Mouse (Mus musculus) thymus, postnatal 36 days (tissue): ENCODE data around the gene Wdr93.
"Not testable (repeated sequence)": the region's sequence is repeated elsewhere in the genome, so short reads cannot be mapped to it uniquely, and the experiment has no call there.

Experiments used
- DNase-seq, 2 experiments: peaks; one replicate each; pipeline ENCODE4 v3.0.0; 2022; ENCODE audit warnings: mixed read lengths in 2 of 2

Gene Wdr93

DNA sequence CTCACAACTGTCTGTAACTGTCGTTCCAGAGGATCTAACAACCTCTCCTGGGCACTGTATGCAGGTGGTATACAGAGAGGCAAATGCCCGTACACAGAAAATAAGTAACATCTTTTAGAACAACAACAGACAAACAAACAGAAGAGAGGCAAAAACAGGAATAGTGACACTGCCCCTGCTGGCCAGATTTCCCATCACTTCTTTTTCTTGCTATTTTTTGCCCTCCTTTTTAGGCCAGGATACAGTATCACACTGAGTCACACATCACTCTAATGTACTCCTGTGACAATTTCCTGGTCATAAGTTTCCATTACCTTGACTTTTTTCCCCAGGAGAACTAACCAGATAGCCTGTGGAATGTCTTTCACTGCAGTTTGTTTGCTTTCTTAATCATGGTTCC lies 13.4 kb downstream of the Wdr93 start:
- no peak for DNase-seq

DNA sequence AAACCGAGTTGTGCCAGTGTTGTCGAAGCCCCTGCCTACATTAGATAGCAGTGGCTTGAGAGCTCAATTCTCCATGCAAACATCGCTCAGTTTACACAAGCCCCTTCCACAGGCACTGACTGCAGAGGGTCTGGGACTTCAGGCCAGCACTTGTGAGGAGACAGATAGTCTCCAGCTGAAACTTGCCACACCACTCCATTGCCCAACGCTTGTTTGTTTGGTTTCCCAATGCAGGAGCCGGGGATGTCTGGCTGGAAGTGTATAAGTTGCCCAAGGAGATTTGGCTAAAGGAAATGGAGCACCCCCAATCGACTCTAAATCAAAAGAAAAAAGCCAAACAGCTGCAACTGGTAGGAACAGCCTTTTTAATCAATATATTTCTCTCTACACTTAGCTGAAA lies 15.2 kb downstream of the Wdr93 start:
- DNase-seq: no peak

DNA sequence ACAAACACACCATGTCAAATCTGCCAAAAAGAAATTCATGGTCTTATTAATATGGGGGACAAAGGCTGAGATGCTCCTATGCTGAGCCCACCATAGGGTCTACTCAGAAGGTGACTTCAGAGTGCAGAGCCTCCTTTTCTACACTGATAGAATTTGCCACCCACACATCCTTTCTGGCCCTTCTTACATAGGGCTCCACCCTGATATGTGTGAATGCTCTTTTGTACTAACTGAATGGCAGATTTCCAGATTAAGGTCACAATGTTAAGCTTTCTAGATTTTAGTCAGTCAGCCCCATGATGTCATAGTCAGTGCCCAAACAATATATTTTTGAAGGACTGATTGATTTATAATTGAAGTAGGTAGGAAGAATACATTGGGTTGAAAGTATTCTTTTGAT lies 16.8 kb downstream of the Wdr93 start:
- DNase-seq: no peak

DNA sequence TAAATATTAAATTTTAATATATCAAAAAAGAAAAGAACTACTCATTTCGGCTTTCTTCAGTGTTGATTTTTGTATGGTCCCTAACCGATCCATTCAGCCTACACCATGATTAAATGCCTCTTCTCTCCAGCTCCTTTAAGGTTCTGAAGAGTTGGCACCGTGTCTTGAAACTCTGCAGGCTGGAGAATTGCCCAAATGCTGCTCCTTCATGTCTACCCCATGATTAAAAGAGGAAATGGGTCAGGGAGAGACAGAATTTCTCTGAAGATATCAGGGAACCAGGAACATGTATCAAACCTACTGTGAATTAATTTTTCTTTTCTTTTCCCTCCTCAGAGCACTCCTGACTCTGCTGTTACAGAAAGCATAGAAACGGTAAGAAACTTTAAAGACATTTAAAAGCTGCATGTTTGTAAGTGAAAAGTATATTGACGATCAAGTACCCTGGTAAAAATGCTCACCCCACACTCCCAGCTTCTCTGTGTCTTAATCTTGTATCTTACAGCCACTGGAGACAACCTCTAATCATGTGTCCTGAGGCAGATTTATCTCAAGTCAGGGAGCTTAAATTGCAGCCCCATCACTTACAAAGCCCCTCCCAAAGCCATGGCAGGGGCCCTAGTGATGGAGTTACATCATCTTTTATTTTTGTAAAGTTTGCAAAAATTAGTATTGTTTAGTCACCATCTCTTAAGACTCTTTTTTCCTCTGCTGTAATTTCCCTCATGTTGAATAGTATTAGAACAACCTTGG lies 18.3 kb downstream of the Wdr93 start:
- DNase-seq: no peak

DNA sequence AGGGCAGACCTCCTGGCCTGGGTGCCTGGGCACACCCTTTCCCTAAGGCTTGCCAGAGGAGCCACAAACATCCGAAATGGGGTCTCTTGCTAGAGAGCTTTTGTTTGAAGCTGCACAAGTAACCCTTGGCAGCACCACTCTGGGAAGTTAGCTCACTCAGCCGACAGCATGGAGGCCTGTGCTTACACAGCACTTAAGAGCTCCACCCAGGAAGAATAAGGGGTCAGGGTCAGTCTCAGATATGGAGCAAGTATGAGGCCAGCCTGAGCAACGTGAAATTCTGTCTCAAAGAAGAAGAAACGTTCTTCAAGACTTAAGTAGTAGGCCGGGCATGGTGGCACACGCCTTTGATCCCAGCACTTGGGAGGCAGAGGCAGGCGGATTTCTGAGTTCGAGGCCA lies 19.1 kb downstream of the Wdr93 start:
- no peak for DNase-seq

DNA sequence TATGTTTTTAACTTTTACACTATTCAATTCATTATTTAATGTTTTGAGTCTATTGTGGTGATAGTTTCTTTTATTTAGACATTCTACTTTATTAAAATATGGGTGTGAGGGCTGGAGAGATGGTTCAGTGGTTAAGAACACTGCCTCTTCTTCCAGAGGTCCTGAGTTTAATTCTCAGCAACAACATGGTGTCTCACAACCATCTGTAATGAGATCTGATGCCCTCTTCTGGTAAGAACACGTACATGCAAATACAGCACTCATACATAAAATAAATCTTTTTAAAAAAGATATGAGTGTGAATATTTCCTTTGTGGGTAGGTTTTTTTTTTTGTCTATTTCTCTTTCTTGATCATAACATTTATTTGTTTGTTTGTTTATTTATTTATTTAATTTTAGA lies 23.0 kb downstream of the Wdr93 start:
- no peak for DNase-seq

DNA sequence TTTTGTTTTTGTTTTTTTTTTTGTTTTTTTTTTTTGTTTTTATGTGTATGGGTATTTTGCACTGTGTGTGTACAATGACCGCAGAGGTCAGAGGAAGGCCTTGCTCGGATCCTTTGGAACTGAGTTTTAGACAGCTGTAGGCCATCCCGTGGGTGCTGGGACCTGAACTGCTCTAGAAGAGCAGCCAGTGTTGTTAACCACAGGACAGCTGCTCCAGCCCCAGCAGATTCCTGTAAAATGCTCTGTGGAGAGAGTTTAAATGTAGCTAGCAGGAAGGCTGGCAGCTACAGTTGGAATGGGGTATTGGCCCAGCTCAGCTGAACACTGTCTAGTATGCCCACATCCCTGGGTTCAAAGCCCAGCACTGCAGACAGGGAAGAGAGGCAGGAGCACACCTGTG lies 26.7 kb downstream of the Wdr93 start:
- DNase-seq: no peak

DNA sequence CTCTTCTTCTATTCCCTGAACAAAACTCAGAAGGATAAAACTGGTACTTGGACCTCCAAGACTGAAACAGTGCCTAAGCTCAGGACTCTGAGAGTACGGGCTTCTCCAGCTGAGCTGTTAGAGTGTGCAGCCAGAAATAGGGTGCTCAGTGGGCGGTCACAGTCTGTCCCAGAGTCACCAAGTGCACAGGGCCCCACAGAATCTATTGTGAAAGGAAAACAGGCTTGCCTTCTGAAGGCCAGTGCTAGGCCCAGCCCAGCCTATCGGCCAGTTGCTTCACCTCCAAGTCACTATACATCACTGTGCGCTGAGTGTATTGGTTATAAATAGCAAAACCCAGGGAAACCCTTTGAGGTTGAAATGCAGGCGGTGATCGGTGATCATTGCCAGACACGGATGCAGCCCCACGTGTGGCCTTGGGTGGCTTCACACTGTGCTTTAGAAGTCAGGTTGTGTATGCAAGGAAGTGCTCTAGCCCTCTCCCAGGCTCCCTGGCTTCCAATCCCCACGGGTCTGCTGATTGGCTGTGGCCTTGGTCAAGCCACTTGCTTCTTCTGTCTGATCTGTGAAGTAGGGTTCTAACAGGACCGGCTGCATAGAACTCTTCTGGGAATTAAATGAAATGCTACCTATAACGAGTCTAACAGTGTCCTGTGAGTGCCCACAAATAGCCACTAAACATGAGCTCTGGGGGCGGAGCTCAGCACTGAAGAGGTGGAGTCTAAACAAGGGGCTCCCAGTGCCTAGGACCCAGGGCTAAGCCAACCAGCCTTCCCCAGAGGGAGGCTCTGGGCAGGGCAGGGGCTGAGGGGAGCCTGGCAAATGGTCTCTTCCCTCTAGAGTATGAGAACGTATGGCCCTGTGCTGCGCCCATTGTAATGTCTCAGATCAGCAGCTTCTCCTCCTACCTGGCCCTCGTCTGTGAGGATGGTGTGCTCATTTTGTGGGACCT lies 28.9 kb downstream of the Wdr93 start:
- no peak for DNase-seq

DNA sequence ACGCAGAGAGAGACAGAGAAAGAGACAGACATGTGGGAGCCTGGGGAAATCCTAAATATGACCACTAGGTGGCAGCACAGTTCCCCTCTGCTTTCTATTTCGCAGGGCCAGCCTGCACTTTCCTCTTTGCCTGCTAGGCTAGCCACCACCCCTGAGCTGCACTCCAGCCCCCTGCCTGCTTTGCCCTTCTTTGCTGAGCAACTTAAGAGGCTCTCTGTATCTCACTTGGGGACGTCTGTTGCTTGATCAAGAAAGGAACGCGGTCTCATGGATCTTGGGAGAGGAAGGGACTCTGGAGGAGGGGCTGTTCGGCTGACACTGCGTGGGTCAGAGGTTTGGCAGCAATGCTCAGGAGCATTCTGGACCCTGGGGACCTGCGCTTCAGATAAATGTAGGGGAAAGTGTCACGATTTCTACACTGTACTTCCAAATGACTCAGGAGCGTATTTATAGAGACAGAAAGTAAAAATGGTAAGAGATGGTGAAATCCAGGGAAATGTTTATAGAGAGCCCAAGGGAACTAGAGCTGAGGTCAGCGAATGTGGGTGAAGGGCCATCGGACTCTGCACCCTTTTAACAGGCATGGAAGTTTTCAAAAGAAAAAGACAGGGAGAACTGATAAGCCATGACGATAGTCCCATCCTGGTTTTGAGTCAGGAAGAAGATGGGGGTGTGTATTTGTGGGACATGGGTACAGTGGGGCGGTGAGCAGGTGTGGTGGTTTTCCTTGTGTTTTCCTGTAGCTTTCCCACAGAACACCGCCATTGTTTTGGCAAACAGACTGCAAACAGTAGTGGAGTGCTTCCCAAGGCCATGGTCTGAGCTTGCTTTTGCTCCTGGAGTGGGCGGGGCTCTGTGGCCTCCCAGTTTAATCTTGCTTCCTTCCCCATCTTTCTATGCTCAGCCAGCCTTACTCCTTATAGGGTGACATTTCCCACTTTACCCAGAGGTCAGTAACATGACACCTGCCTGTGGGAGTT lies 38.0 kb downstream of the Wdr93 start:
- DNase-seq: peak; percentile 45 to 52

DNA sequence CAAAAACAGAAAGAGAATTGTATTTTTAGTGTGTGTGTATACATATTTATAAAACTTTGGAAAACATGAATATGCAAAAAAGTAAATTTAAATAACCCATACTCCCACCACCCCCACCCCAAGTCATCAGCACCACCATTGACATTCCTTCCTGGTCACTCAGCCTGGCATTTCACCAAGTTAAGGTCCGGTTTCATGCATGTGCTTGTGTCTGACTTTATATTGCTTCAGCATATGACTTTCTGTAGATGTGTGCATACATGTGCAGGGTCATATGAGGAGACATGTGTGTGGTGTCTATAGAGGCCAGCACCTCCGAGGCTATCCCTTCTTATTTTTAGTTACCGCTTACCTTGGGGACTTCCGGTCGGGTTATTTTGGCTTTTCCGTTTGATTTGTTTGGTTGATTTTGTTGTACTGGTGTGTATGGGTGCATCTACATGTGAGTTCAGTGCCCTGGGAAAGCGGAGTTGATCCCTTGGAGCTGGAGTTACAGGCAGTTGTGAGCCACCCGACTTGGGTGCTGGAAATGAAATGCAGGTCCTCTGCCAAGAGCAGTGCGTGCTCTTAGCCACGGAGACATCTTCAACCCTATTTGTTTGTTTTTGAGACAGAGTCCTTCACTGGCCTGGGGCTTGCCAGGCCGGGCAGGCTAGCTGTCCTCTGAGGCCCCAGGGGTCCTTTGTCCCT lies 39.0 kb downstream of the Wdr93 start:
- DNase-seq: no peak

DNA sequence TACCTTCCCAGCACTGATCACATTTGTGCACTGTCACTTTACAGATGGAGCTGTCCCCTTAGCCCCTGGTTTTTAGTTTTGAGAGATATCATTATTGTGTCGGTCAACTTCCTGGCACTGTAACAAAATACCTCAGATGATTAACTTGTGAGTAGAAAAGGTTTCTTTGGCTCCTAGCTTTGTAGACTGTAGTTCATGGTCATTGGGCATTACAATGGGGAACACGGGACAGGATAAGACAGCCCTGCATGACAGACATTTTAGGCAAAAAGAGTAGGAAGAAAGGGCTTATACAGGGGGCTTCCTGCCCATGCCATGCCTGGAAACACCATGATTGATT lies 39.5 kb downstream of the Wdr93 start:
- DNase-seq: no peak

DNA sequence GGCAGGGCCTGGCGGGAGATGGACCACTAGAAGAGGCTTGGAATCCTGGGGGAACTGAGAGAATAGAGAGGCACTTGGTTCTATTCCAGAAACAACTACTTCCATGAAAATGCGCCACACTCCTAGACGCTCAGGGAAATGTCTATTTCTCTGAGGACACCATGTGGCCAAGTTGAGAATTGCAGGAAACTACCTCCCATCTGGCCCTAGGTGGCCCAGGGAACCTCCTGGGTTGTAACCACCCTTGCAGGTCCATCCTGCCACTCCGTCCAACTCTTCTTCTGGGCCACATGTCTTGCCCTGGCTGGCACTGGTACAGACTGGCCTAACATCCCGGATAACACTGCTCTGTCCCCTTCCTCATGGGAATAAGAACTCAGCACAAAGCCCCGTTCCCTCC lies 43.3 kb downstream of the Wdr93 start:
- DNase-seq: peak; percentile 21 to 44

DNA sequence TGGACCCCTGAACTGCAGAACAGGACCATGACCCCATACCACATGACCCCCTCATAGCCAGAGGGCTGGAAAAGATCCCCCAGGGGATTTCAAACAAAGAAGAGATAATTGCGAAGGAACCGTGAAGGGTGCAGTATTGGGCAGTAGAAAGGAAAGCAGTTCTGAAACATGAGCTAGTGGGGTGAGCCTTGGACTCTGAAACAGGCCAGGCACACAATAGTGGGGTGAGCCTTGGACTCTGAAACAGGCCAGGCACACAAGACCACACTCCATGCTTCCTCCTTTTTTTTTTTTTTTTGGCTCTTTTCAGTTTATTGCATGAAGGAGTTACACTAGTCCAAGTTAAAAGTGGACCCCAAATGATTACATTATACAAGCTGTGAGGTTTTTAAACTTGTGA lies 46.8 kb downstream of the Wdr93 start:
- not testable (repeated sequence) for DNase-seq

DNA sequence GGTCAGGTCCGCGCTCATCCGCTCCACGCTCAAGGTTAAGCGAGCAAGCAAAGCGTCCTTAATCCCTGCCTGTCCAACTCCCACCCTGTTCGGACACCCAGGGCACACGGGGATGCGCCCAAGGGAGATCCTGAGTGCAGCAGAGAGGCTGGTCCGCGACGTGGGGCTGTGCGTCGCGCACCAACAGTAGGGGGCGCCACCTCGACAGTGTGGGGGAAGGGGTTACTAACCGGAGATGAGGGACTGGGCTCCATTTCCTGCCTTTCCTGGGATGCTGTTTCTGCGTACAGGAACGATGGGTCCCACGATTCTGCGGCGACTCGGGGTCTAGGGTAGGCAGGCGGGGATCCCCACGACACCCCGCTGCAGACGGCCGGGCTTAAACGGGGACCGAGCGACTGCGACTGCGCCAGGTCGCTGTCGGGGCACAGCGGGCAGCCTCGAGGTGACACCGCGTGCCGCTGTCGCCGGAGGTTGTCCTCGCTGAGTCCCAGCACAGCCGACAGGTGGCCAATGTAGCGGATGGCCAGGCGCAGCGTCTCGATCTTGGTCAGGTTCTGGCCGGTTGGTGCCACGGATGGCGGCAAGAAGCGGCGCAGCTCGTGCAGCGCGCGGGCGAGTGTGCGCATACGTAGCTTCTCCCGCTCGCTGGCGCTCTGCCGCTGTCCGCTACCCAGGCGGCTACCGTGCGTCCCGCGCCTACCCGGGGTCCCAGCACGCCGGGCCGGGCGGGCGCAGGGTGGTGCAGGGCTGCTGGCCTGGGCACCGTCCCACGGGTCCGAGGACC lies 49.9 kb downstream of the Wdr93 start:
- DNase-seq: peak; percentile 37 to 42

DNA sequence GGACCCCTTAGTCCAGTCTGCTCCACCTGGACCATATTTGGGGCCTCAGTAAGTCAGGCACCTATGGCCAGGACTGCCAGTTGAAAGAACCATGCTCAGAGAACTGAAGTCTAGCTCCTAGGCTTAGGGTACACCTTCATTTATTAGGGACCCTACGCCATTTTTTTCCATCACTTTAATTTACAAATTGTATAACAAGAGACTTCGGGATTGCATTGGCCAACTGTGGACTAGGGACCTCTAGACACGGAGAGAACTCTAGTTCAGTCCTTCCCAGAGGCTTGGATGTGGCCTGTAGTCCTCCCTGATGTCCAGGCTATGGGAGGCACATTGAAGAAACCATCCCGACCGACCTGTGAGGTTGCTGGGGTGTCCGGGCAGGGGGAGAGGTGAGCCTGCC lies 50.7 kb downstream of the Wdr93 start, which contains the start of gene Mesp1:
Gene Mesp1, minus strand, starts transcription at position 101 of the 400 bp plus-strand sequence.
- DNase-seq: no peak

DNA sequence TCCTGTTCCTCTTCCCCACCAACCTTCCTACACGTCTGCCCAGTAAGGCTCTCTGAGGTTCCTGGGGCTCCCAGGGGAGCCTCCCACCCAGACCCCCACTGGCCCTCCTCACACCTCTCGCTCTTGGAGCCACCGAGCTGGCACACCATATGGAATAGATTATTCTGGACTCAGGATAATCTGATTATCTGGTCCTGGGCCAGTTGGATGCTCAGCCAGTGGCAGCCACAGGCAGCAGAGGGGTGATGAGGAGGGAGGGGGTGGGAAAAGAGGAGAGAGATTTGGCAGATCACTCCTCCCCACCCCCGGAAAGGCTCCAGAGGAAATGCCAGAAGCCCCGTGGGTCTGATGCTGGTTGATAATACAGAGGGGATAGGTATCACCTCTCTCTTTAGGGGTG lies 55.6 kb downstream of the Wdr93 start:
- DNase-seq: no peak

DNA sequence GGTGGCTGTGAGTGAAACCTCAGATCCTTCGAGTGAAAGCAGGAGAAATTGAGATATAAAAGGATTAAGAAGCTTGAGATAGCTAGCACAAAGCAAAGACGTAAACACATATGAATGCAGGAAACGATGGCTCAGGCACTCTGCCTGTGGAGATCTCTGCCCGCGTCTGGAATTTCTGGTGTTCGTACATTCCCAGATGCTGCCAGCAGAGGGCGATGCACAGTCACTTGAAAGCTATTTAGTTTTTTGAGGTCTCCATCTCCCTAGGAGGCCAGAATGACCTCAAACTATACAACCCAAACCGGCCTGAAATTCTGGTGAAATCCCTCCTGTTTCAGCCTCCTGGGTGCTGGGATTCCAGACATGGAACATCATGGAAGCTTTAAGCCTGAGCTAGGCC lies 56.1 kb downstream of the Wdr93 start:
- DNase-seq: peak; percentile 48 to 66

DNA sequence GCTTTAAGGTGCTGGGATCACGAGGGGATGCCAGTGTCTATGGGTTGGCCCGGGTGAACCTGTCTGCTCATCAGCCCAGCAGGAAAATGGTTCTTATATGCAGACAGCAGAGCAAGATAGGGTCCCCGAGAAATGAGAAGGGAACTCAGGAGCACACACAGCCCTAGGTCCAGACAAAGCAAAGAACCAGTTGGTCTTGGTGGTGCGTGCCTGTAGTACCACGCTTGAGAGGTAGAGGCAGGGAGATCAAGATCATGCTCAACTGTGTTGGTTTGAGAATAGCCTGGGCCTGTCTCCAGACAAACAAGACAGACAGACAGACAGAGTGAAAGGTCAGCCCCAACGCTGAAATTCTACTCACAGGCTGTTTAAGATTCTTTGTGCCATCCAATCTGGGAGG lies 56.5 kb downstream of the Wdr93 start:
- no peak for DNase-seq

DNA sequence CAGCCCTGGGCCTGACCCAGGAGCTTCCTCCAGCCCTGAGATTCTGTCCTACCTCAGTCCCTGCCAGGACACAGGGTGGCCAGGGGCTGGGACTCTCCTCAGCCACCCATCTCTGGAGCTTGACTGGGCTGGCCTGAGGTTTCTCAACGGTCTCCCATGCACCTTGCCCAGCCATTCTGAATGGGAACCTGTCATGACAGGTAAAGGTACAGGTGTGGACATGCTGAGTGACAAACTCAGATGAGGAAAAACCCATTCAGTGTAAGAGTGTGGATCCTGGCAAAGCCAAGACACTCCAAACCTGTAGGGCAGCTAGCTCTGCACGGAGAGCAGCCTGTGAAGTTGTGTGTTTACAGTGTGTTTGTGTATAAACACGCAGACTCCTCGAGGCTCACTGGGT lies 57.4 kb downstream of the Wdr93 start:
- DNase-seq: no peak

DNA sequence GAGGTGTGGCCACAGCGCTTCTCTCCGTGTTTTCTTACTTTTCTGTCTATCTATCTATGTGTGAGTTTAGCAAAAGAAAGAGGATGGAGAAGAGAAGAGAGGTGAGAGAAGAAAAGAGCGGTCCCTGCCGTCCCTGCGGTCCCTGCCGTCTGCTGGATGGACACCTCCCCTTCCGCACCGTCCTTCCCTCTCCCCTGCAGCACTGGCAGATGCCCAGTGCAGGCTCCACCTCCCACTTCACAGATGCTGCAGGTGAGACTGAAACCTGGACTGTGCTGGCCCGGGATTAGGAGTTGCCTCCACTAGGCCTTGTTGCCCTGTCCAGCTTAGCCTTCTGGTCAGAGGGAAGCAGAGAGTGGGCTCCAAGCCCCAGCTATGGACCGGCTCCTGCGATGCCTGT lies 58.4 kb downstream of the Wdr93 start:
- DNase-seq: no peak

DNA sequence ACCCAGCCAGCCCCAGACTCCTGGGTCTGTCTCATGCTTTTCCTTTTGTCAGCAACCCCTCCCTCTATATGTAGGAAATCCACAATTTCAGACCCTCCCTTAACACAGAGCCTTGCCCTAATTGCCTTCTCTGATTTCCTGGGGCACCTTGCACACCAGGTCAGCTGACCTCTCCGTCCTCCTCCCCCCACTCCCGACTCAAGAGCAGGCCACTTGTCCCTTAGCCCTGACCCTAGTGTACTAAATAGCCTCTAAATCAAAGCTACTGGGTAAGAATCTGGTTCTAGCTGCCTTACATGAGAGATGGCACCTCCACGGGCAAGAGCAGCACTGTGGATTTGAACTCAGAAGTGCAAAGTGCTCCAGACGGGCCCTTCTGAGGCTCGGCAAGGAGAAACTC lies 59.1 kb downstream of the Wdr93 start:
- DNase-seq: no peak

DNA sequence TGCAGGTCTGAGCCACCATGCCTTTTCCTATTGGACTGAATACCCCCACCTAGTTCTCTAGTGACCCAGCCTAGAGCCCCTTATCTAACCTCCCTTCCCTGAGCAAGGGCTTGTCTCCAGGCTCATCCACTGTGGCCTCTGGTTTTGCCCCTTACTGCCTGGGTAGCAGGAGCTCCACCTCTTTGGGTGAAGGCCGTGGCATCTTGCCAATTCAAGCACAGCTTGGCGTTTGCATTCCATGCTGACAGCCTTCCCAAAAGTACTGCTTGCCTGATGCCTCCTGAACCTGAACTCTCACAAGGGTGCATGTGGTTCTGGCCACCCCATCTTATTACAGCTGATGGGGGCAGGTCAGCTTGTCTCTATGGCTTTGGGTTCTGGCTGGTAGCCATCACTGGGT lies 60.9 kb downstream of the Wdr93 start:
- DNase-seq: no peak
